Mouse (Mus musculus): ENCODE results near the gene Uvrag.

GRCm38 (mm10) chr7:98904659-98905362, 236.1 kb downstream of the Uvrag start:
- TF ChIP-seq POLR2A (IDR thresholded peaks at IDR 0.05; ENCODE audit: extremely low read depth, insufficient read depth, low read length), result no peak
- no peak for TF ChIP-seq CTCF (IDR thresholded peaks at IDR 0.05; ENCODE audit: low read depth, low read length)
